Mouse (Mus musculus): ENCODE data around the gene Utp3.

The Utp3 gene

GRCm38 (mm10) chr5:88554086-88554886 is at the start of gene Utp3:
TSS of gene Utp3 (plus strand) at chr5:88554462.
- ChIA-PET POLR2A (interaction anchor here (0.5 to 7.5 kb wide), 44 partner anchors 9 to 929 kb away, joined by 3 to 88 read pairs (median 4); partner anchors contain the start of genes Dck (in 3 of the 4), Rufy3 (in 3 of the 4), Mob1b (in 2 of the 4) and Grsf1 (in 1 of the 4)), CTCF (interaction anchor here (0.6 to 2.0 kb wide), 13 partner anchors 8 to 687 kb away, joined by 3 to 9 read pairs (median 4); partner anchors contain the start of genes Dck (in 1 of the 4) and Rufy3 (in 1 of the 4))

GRCm38 (mm10) chr5:88508555-88508954 is 45.7 kb upstream of the Utp3 start:
- POLR2A ChIA-PET = interaction anchor here in 1 of 4 experiments (0.7 kb wide), 1 partner anchor 181 kb away, joined by 4 read pairs; no protein-coding TSS in a partner anchor
- CTCF ChIA-PET = no interaction called here

GRCm38 (mm10) chr5:88508990-88509389 is 45.3 kb upstream of the Utp3 start:
- POLR2A ChIA-PET = no interaction called here
- CTCF ChIA-PET = no interaction called here

- ChIA-PET CTCF (interaction anchor here in 3 of 4 experiments (0.7 to 1.7 kb wide), 5 partner anchors 35 to 670 kb away, joined by 3 to 8 read pairs (median 4); partner anchors contain the start of gene Utp3 (in 1 of the 3)), POLR2A (no interaction called here)
Measured at GRCm38 (mm10) chr5:88519232-88519631, 35.0 kb upstream of the Utp3 start.

GRCm38 (mm10) chr5:88527657-88528056 is 26.6 kb upstream of the Utp3 start, which contains the start of gene Jchain:
TSS of gene Jchain (minus strand) at chr5:88527891.
- ChIA-PET CTCF (no interaction called here), POLR2A (no interaction called here)

GRCm38 (mm10) chr5:88530908-88531307 is 23.4 kb upstream of the Utp3 start:
- ChIA-PET POLR2A (no interaction called here), CTCF (interaction anchor here in 1 of 4 experiments (0.7 kb wide), 2 partner anchors 10 to 12 kb away, joined by 3 read pairs; no protein-coding TSS in a partner anchor)

GRCm38 (mm10) chr5:88534697-88535096 is 19.6 kb upstream of the Utp3 start:
- CTCF ChIA-PET = no interaction called here
- POLR2A ChIA-PET = interaction anchor here in 1 of 4 experiments (1.0 kb wide), 1 partner anchor 19 kb away, joined by 3 read pairs; no protein-coding TSS in a partner anchor

- POLR2A ChIA-PET = no interaction called here
- CTCF ChIA-PET = no interaction called here
Measured at GRCm38 (mm10) chr5:88540845-88541244, 13.4 kb upstream of the Utp3 start.

- CTCF ChIA-PET = interaction anchor here in 3 of 4 experiments (0.6 to 1.6 kb wide), 5 partner anchors 10 to 70 kb away, joined by 3 to 6 read pairs (median 3); partner anchors contain the start of gene Utp3 (in 2 of the 3)
- POLR2A ChIA-PET = interaction anchor here in 2 of 4 experiments (1.0 to 1.4 kb wide), 2 partner anchors 11 to 22 kb away, joined by 3 to 7 read pairs; partner anchors contain the start of genes Rufy3 (in 1 of the 2) and Utp3 (in 1 of the 2)
Measured at GRCm38 (mm10) chr5:88542651-88543282, 11.5 kb upstream of the Utp3 start.

GRCm38 (mm10) chr5:88544411-88544810 is 9.9 kb upstream of the Utp3 start:
- ChIA-PET POLR2A (interaction anchor here in 2 of 4 experiments (1.2 to 2.5 kb wide), 5 partner anchors 9 to 220 kb away, joined by 3 to 21 read pairs (median 7); partner anchors contain the start of genes Utp3 (in 2 of the 2) and Dck (in 1 of the 2)), CTCF (interaction anchor here in 3 of 4 experiments (1.0 to 1.6 kb wide), 3 partner anchors 9 to 10 kb away, joined by 3 to 8 read pairs (median 6); partner anchors contain the start of gene Utp3 (in 3 of the 3))

- ChIA-PET CTCF (interaction anchor here in 3 of 4 experiments (1.0 to 1.6 kb wide), 3 partner anchors 8 to 9 kb away, joined by 3 to 8 read pairs (median 6); partner anchors contain the start of gene Utp3 (in 3 of the 3)), POLR2A (interaction anchor here in 3 of 4 experiments (0.6 to 2.5 kb wide), 19 partner anchors 8 to 1047 kb away, joined by 3 to 21 read pairs (median 3); partner anchors contain the start of genes Utp3 (in 3 of the 3), Dck (in 2 of the 3) and Mob1b (in 1 of the 3))
Measured at GRCm38 (mm10) chr5:88545536-88545935, 8.7 kb upstream of the Utp3 start.

GRCm38 (mm10) chr5:88553271-88554085 is 784 bp upstream of the Utp3 start:
- ChIA-PET POLR2A (interaction anchor here in 3 of 4 experiments (0.5 to 7.5 kb wide), 35 partner anchors 8 to 929 kb away, joined by 3 to 88 read pairs (median 5); partner anchors contain the start of genes Dck (in 3 of the 3), Rufy3 (in 3 of the 3), Grsf1 (in 1 of the 3) and Mob1b (in 1 of the 3)), CTCF (interaction anchor here in 3 of 4 experiments (0.6 to 2.0 kb wide), 12 partner anchors 8 to 211 kb away, joined by 3 to 9 read pairs (median 5); partner anchors contain the start of genes Dck (in 1 of the 3) and Rufy3 (in 1 of the 3))

GRCm38 (mm10) chr5:88558991-88559390 is 4.7 kb downstream of the Utp3 start:
- ChIA-PET POLR2A (interaction anchor here in 2 of 4 experiments (1.1 to 7.5 kb wide), 6 partner anchors 7 to 161 kb away, joined by 3 to 88 read pairs (median 3); partner anchors contain the start of genes Mob1b (in 1 of the 2) and Rufy3 (in 1 of the 2)), CTCF (no interaction called here)

GRCm38 (mm10) chr5:88561080-88561814 is 7.0 kb downstream of the Utp3 start:
- ChIA-PET POLR2A (interaction anchor here in 3 of 4 experiments (0.6 to 3.3 kb wide), 8 partner anchors 14 to 204 kb away, joined by 3 to 13 read pairs (median 3); partner anchors contain the start of genes Dck (in 2 of the 3), Grsf1 (in 1 of the 3) and Mob1b (in 1 of the 3)), CTCF (interaction anchor here in 1 of 4 experiments (0.8 kb wide), 1 partner anchor 53 kb away, joined by 3 read pairs; no protein-coding TSS in a partner anchor)

- CTCF ChIA-PET = interaction anchor here in 3 of 4 experiments (0.6 to 1.6 kb wide), 7 partner anchors 9 to 1677 kb away, joined by 3 to 6 read pairs (median 3); partner anchors contain the start of gene Utp3 (in 2 of the 3)
- POLR2A ChIA-PET = interaction anchor here (0.6 to 7.4 kb wide), 16 partner anchors 7 to 1154 kb away, joined by 3 to 88 read pairs (median 4); partner anchors contain the start of genes Utp3 (in 3 of the 4) and Dck (in 1 of the 4)
Measured at GRCm38 (mm10) chr5:88562863-88563780, 8.9 kb downstream of the Utp3 start.

All from embryonic stem cell, embryonic (primary cell).